Mouse (Mus musculus) E14TG2a.4 (cell line): ENCODE measurements around the gene Pkm.

Source experiments
- H3K27me3 ChIP-seq: 2 replicates; pipeline ENCODE4 v1.6.1; 2014; ENCODE audit warnings: low read length, control low read depth; ENCODE audit not compliant: insufficient read depth
- H3K36me3 ChIP-seq: 2 replicates; pipeline ENCODE4 v1.6.1; 2014; ENCODE audit warnings: low read length, control low read depth; ENCODE audit not compliant: insufficient read depth
- H3K4me1 ChIP-seq: replicated peaks from 2 replicates; pipeline ENCODE4 v1.6.1; 2014; ENCODE audit warnings: low read depth, low read length, control low read depth
- H3K4me3 ChIP-seq: replicated peaks from 2 replicates; pipeline ENCODE4 v1.5.1; 2014; ENCODE audit warnings: mild to moderate bottlenecking, low read length
- H3K9me3 ChIP-seq: 2 replicates; pipeline ENCODE4 v1.6.1; 2014; ENCODE audit warnings: low read length, control low read depth
- CTCF ChIP-seq: conservative IDR thresholded peaks from 2 replicates; pipeline ENCODE4 v1.5.1; 2014; ENCODE audit warnings: low read length
- NANOG ChIP-seq: IDR thresholded peaks from 2 replicates; pipeline ENCODE4 v1.6.1; 2014; ENCODE audit warnings: borderline replicate concordance, low read length, mixed read lengths
- POU5F1 ChIP-seq: IDR thresholded peaks from 2 replicates; pipeline ENCODE4 v1.6.1; 2014; ENCODE audit warnings: low read length, borderline replicate concordance

Pkm gene

DNA sequence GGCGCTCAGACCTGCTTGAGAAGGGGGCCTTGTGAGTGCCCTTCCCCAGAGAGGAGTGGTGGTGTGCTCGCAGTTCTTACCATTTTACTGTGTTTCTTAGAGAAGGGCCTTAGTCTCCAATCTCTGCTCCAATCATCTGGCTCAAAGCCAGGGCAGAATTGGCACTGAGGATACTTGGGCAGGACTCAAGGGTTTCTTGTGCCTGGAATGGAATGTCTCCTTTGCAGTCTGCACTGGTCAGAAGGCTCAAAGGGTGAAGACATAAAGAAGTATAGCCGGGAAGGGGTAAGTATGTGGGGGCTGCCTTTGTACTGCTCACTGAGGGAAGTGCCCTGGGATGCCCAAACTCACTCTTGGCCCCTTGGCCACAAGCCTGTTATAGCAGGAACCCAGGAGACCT is 53.1 kb downstream of the Pkm start:
- Histone ChIP-seq H3K4me1 (peaks cover 32% of the 10 kb centered on the region), H3K9me3 (no peaks in the 10 kb centered on the region), H3K27me3 (no peaks in the 10 kb centered on the region), H3K4me3 (no peak overlapping the region), H3K36me3 (no peaks in the 10 kb centered on the region)
- no peak for TF ChIP-seq NANOG
- no peak for TF ChIP-seq POU5F1
- TF ChIP-seq CTCF, result no peak

- H3K27me3 ChIP-seq, result no peaks in the 10 kb centered on the region
Observed at GRCm38 (mm10) chr9:59716275-59716898, 60.2 kb downstream of the Pkm start.

DNA sequence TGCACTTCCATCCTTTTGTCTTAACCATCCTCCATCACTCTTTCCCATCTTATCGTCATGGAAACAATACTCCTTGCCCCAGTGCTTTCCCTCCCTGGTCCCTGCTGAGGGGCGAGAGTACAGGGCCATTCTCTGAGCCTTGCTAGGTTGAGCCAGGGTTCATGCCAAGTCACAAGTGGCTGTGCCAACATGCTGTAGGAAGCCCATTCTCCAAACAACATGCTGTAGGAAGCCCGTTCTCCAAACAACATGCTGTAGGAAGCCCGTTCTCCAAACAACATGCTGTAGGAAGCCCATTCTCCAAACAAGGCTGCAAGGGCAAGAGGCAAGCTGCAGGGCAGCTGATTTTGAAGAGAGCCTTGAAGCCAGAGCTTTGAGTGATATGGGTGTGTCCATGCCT is 62.1 kb downstream of the Pkm start:
- no peaks in the 10 kb centered on the region for H3K9me3 ChIP-seq
- peaks cover 4% of the 10 kb centered on the region for H3K4me1 ChIP-seq
- H3K27me3 ChIP-seq, result peaks cover 7% of the 10 kb centered on the region
- TF ChIP-seq POU5F1, result no peak
- no peak for TF ChIP-seq CTCF
- TF ChIP-seq NANOG, result no peak
- H3K36me3 ChIP-seq, result no peaks in the 10 kb centered on the region
- H3K4me3 ChIP-seq, result no peak overlapping the region

More at GRCm38 (mm10) chr9:59716275-59716898, 60.2 kb downstream of the Pkm start:
- no peaks in the 10 kb centered on the region for H3K9me3 ChIP-seq
- H3K4me3 ChIP-seq, result no peak overlapping the region
- H3K36me3 ChIP-seq, result no peaks in the 10 kb centered on the region
- peaks cover 9% of the 10 kb centered on the region for H3K4me1 ChIP-seq
- no peak for TF ChIP-seq POU5F1
- no peak for TF ChIP-seq NANOG
- TF ChIP-seq CTCF, result no peak

GRCm38 (mm10) chr9:59721144-59721543 is 65.0 kb downstream of the Pkm start:
- Histone ChIP-seq H3K4me3 (no peak overlapping the region), H3K27me3 (peaks cover 7% of the 10 kb centered on the region), H3K4me1 (peaks cover 14% of the 10 kb centered on the region), H3K9me3 (no peaks in the 10 kb centered on the region), H3K36me3 (no peaks in the 10 kb centered on the region)
- no peak for TF ChIP-seq CTCF
- TF ChIP-seq NANOG, result no peak
- TF ChIP-seq POU5F1, result no peak

DNA sequence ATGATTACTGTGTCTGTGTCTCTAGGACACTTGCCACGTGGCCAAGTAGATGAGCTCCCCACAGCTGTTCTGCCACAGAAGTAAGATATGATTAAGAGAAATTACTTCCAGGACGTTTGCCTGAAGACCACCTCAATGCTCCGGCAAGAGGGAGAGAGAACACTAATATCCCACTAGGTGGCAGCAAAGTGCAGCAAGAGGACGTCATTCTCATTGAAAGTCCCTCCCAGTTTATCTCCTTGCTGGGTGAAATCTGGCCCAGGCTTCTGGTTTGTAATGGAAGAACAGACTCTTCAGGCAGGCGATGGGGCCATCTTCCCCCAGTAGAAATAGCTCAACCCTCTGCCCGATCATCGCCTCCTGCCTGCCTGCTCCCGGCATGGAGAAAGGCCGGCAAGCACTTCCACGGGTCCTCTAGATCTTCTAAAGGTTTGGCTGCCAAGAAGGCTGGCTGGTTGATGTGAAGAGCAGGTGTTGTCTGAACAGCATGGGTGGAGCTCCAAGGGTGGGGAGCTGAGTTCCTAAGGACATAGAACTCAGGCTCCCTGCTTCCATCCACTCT is 67.0 kb downstream of the Pkm start:
- Histone ChIP-seq H3K4me1 (peaks cover 11% of the 10 kb centered on the region), H3K36me3 (no peaks in the 10 kb centered on the region), H3K27me3 (peaks cover 7% of the 10 kb centered on the region), H3K4me3 (peak overlapping the region; percentile 66), H3K9me3 (no peaks in the 10 kb centered on the region)
- TF ChIP-seq NANOG, result no peak
- peak; percentile 76 for TF ChIP-seq CTCF
- TF ChIP-seq POU5F1, result no peak

- no peaks in the 10 kb centered on the region for H3K36me3 ChIP-seq
- H3K9me3 ChIP-seq, result no peaks in the 10 kb centered on the region
- H3K4me3 ChIP-seq, result peak overlapping the region; percentile 66; the same call in 1 of the 2 replicates
- H3K4me1 ChIP-seq, result peaks cover 11% of the 10 kb centered on the region
- peaks cover 7% of the 10 kb centered on the region for H3K27me3 ChIP-seq
- TF ChIP-seq POU5F1 (no peak), NANOG (no peak), CTCF (no peak)
Observed at GRCm38 (mm10) chr9:59723791-59724442, 67.7 kb downstream of the Pkm start.

DNA sequence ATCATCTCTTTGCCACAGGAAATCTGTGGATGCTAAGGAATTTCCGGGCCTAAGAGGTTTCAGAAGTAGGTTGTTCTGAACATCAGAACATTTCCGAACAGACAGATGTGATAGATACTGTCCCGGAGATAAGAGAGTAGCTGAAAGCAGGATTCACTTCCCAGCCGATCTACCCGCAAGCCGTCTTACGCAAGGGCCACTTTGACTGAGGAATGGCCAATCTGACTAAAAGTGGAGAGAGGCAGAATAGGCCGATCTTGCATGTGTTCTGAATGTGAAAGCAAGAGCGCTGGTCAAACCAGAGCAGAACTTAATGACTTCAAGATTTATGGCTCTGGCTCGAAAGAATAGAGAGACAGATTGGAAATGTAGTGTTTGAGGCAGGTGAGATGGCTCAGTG is 69.3 kb downstream of the Pkm start:
- TF ChIP-seq POU5F1, result no peak
- TF ChIP-seq CTCF, result no peak
- TF ChIP-seq NANOG, result no peak
- Histone ChIP-seq H3K27me3 (peaks cover 7% of the 10 kb centered on the region), H3K4me1 (peaks cover 11% of the 10 kb centered on the region), H3K36me3 (no peaks in the 10 kb centered on the region), H3K4me3 (no peak overlapping the region), H3K9me3 (no peaks in the 10 kb centered on the region)

- TF ChIP-seq CTCF (no peak), NANOG (no peak), POU5F1 (no peak)
- H3K4me1 ChIP-seq, result peaks cover 11% of the 10 kb centered on the region
- H3K4me3 ChIP-seq, result no peak overlapping the region
- H3K9me3 ChIP-seq, result no peaks in the 10 kb centered on the region
- H3K36me3 ChIP-seq, result no peaks in the 10 kb centered on the region
- no peaks in the 10 kb centered on the region for H3K27me3 ChIP-seq
Observed at GRCm38 (mm10) chr9:59727569-59728286, 71.6 kb downstream of the Pkm start.
